Mouse (Mus musculus): Measurements from ENCODE around the gene A630076J17Rik. TPM values are rescaled to one million over a fixed set of nuclear protein-coding genes. Genes with fewer than 3 reads are reported as not detected.

A630076J17Rik gene
- polyA plus RNA-seq, 1 experiment from 2014 or later = not detected

- H3K27ac ChIP-seq = peak overlapping the region; percentile 37
- 56% methylated on average over 8 of the region's 8 CpGs for WGBS
Measured at GRCm38 (mm10) chr3:107260956-107261850, 30.8 kb downstream of the A630076J17Rik start.

DNA sequence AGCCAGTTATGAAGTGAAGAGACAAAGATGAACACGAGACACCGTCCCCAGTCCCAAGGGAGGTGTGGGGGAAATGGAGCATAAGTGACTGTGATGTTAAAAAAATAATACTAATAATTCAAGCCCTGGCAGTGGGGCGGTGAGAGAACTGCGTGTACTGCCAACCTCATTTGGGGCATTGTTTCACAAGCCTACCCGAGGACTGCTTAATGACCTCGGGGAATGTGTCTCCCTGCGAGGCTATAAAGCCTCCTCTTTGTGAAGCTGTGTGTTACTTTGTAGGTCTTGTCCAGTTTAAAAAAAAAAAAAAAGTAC is 31.4 kb downstream of the A630076J17Rik start:
- H3K4me1 ChIP-seq = peaks cover 6% of the 10 kb centered on the region
- H3K9me3 ChIP-seq = no peaks in the 10 kb centered on the region
- no peaks in the 10 kb centered on the region for H3K36me3 ChIP-seq
- H3K27me3 ChIP-seq (ENCODE audit: insufficient read depth, poor library complexity, severe bottlenecking) = no peaks in the 10 kb centered on the region
- H3K4me3 ChIP-seq = no peak overlapping the region
- peak overlapping the region; percentile 2; the same call in 1 of the 2 replicates for H3K27ac ChIP-seq
- DNase-seq (ENCODE audit: low spot score) = no peak
- 79% methylated on average over 7 of the region's 7 CpGs for WGBS

More at GRCm38 (mm10) chr3:107260956-107261850, 30.8 kb downstream of the A630076J17Rik start:
- no peak overlapping the region for H3K4me3 ChIP-seq
- DNase-seq (ENCODE audit: low spot score) = no peak
- no peaks in the 10 kb centered on the region for H3K36me3 ChIP-seq
- no peaks in the 10 kb centered on the region for H3K27me3 ChIP-seq (ENCODE audit: insufficient read depth, poor library complexity, severe bottlenecking)
- H3K9me3 ChIP-seq = no peaks in the 10 kb centered on the region
- peaks cover 6% of the 10 kb centered on the region for H3K4me1 ChIP-seq

DNA sequence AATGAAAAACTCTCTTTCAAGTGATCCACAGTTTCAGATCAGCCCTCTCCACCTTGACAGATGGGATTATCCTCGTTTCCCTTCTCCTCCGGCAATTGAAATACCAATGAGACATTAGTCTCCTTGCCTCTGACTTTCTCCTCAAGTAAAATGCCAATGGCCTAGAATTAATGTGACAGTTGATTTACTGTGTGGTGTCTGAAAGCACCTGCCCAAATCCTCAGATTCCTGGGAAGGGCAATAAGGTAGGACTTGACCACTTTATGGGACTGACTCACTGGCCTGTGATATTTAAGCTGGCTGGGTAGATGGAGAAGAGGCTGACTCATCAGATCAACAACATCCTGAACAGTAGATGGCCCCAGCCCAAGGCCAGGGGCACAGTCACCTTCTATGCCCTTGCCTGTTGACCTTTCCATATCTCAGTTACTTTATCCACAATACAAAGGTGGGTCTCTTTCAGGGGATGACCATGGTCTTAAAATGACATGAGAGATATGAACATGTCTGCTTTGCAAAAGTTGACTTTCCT is 36.5 kb downstream of the A630076J17Rik start:
- no peaks in the 10 kb centered on the region for H3K9me3 ChIP-seq
- H3K36me3 ChIP-seq = no peaks in the 10 kb centered on the region
- no peak overlapping the region for H3K4me3 ChIP-seq
- WGBS = 79% methylated on average over 2 of the region's 2 CpGs
- DNase-seq (ENCODE audit: low spot score) = no peak
- no peaks in the 10 kb centered on the region for H3K4me1 ChIP-seq
- no peaks in the 10 kb centered on the region; the same call in 1 of the 2 replicates for H3K27me3 ChIP-seq (ENCODE audit: insufficient read depth, poor library complexity, severe bottlenecking)
- no peak overlapping the region for H3K27ac ChIP-seq

DNA sequence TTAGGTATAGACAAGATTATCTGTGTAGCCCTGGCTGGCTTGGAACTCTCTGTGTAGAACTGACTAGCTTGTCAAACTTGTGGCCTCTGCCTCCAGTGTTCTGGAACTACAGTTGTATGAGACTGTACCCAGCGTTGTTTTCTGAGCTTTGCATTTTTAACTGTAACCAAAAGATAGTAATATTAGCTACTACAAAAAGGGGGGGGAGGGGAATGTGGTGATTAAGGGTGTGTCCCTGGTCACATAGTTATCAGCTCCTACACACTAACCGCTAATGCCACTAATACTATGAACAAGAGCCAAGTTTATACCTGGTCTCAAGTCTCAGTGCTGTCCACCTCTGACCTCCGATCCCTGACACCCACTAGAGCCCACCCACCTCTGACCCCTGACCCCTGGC is 42.0 kb downstream of the A630076J17Rik start:
- Histone ChIP-seq H3K27ac (no peak overlapping the region), H3K36me3 (no peaks in the 10 kb centered on the region), H3K27me3 (ENCODE audit: insufficient read depth, poor library complexity, severe bottlenecking) (peaks cover 8% of the 10 kb centered on the region; the same call in 1 of the 2 replicates), H3K9me3 (no peaks in the 10 kb centered on the region), H3K4me1 (no peaks in the 10 kb centered on the region), H3K4me3 (no peak overlapping the region)
- 81% methylated on average over 3 of the region's 3 CpGs for WGBS
- no peak for DNase-seq (ENCODE audit: low spot score)

DNA sequence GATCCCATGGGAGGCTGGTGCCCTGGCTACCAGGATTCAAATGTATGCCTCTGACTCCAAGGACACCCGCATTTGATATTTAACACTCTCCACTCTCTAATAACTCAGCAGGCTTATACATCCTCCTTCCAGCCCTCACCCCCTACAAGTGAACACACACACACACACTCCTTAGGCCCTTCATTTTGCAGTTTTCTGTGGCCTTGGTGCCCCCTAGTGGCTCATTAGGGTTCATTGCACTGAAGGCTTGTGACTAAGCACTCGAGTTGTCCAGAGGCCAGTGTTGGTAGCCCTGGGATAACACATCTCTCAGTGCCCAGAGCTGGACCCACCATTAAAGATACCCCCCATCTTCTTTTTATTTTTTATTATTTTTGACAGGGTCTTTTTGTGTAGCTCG is 43.4 kb downstream of the A630076J17Rik start:
- no peak overlapping the region for H3K27ac ChIP-seq
- H3K4me1 ChIP-seq = no peaks in the 10 kb centered on the region
- H3K4me3 ChIP-seq = no peak overlapping the region
- 0 out of 2 replicates have a peak, but pooled peaks cover 8% of the 10 kb centered on the region for H3K27me3 ChIP-seq (ENCODE audit: insufficient read depth, poor library complexity, severe bottlenecking)
- 16% methylated on average over 3 of the region's 3 CpGs for WGBS
- no peak for DNase-seq (ENCODE audit: low spot score)
- H3K36me3 ChIP-seq = no peaks in the 10 kb centered on the region
- H3K9me3 ChIP-seq = no peaks in the 10 kb centered on the region

DNA sequence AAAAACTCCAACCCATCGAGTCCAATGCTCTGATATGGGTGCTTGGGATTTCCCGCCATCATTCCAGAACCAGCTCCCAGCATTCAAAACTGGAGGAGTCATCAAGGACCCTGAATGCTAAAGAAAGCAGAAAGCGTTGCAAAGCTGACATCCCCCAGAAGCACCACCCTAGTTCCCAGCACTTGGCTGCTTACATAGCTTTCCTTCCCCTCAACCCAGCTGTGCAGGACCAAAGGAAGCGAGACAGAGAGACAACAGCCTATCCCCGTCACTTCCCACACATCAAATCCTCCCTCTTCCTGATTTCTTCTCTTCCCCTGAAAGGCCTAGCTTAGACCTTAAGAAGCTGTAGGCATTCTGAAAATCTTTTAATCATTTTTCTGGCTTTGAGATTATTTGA is 44.9 kb downstream of the A630076J17Rik start:
- no peaks in the 10 kb centered on the region for H3K36me3 ChIP-seq
- H3K27me3 ChIP-seq (ENCODE audit: insufficient read depth, poor library complexity, severe bottlenecking) = 0 out of 2 replicates have a peak, but pooled peaks cover 8% of the 10 kb centered on the region
- H3K4me3 ChIP-seq = no peak overlapping the region
- H3K4me1 ChIP-seq = peaks cover 7% of the 10 kb centered on the region; the same call in 1 of the 2 replicates
- no peak overlapping the region for H3K27ac ChIP-seq
- H3K9me3 ChIP-seq = no peaks in the 10 kb centered on the region
- DNase-seq (ENCODE audit: low spot score) = no peak
- WGBS = 55% methylated on average over 5 of the region's 5 CpGs

DNA sequence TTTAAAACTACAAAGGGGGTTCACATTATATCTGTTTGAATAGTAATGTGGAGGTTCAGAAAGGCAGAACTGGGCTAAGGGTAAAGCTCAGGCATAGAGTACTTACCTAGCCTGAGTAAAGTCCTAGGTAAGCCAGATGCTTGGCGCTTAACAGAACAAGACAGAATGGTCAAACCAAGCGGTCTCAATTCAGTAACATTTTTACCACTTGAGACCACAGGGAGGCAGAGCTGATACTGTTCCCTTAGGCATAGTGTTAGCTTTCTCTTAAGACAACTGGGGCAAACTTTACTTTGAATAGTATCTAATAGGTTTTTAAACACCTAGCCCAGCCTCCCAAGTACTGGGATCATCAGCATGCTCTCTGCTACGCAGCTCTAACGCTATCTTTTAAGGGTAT is 45.6 kb downstream of the A630076J17Rik start:
- H3K27me3 ChIP-seq (ENCODE audit: insufficient read depth, poor library complexity, severe bottlenecking) = 0 out of 2 replicates have a peak, but pooled peaks cover 8% of the 10 kb centered on the region
- H3K9me3 ChIP-seq = no peaks in the 10 kb centered on the region

GRCm38 (mm10) chr3:107276626-107277025 is 46.2 kb downstream of the A630076J17Rik start:
- no peak overlapping the region for H3K27ac ChIP-seq
- 81% methylated on average over 3 of the region's 3 CpGs for WGBS

More for the DNA sequence above, 45.6 kb downstream of the A630076J17Rik start:
- Histone ChIP-seq H3K4me3 (no peak overlapping the region), H3K36me3 (no peaks in the 10 kb centered on the region), H3K27ac (no peak overlapping the region), H3K4me1 (peaks cover 7% of the 10 kb centered on the region; the same call in 1 of the 2 replicates)
- WGBS = 45% methylated on average over 4 of the region's 4 CpGs
- DNase-seq (ENCODE audit: low spot score) = no peak

DNA sequence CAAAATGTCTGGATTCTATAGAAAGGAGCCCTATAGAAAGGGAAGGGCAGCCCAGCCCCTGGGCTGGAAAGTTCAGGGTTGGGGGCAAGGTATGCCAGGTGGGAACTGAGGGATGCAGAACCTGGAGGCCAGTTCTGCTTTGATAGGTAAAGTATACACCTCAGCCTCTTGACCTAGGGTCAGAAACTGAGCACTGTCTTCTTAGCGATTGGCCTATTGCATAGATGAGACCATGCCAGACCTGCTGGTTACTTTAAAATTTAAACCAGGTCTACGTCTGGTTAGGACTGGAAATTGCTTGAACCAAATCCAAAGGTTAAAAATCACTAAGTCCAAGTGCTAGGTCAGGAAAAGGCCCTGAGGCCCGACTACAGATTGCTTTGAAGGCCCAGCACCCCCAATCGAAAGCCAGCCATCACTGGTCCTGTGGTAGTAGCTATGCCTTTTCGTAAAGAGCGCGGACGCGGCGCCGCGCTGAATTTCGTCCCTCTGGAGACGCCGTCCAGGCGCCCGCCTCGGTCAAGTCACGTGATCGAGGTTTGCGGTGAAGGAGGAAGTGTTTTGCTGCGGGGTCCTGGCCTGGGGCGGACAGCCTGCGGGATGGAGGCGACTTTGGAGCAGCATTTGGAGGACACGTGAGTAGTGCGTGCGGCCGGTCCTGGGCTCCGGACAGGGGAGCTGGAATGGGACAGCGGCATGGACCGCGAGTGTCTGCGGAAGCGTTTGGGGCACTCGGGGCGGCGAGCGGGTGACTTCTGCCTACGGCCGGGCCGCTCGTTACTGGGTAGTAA is 48.3 kb downstream of the A630076J17Rik start, which contains the start of gene Lamtor5:
Lamtor5 (plus strand) TSS at position 380 of the 791 bp plus-strand sequence.
- Histone ChIP-seq H3K27ac (peak within 1 kb of the TSS; percentile 84), H3K27me3 (ENCODE audit: insufficient read depth, poor library complexity, severe bottlenecking) (0 out of 2 replicates have a peak, but pooled peaks cover 8% of the 10 kb centered on the region), H3K4me1 (peaks cover 7% of the 10 kb centered on the region; the same call in 1 of the 2 replicates), H3K4me3 (peak within 1 kb of the TSS; percentile 83), H3K9me3 (no peaks in the 10 kb centered on the region), H3K36me3 (peaks cover 19% of the 10 kb centered on the region)
- WGBS = 3% methylated on average over 43 of the region's 43 CpGs
- DNase-seq (ENCODE audit: low spot score) = peak; percentile 94

More at GRCm38 (mm10) chr3:107276626-107277025, 46.2 kb downstream of the A630076J17Rik start:
- Histone ChIP-seq H3K36me3 (0 out of 2 replicates have a peak, but pooled peaks cover under 1% of the 10 kb centered on the region), H3K4me3 (no peak overlapping the region), H3K4me1 (peaks cover 7% of the 10 kb centered on the region; the same call in 1 of the 2 replicates), H3K9me3 (no peaks in the 10 kb centered on the region), H3K27me3 (ENCODE audit: insufficient read depth, poor library complexity, severe bottlenecking) (0 out of 2 replicates have a peak, but pooled peaks cover 8% of the 10 kb centered on the region)
- peak; percentile 65 for DNase-seq (ENCODE audit: low spot score)

Other genes with a start within 250 kb of the A630076J17Rik start
- gene Kcna3, start 194.4 kb upstream of the A630076J17Rik start, polyA plus RNA-seq (2016; fragmentation: Nextera tagmentation; extraction: Ambion mirVana) = 0.91 and 2.8 TPM in 2 replicates
- gene Kcna2, start 129.5 kb upstream of the A630076J17Rik start, polyA plus RNA-seq (2016; fragmentation: Nextera tagmentation; extraction: Ambion mirVana) = not detected in 2 replicates
- not detected in 2 replicates for gene Kcna10, start 47.6 kb upstream of the A630076J17Rik start, polyA plus RNA-seq (2016; fragmentation: Nextera tagmentation; extraction: Ambion mirVana)
- not detected in 2 replicates for gene Cym, start 8.9 kb upstream of the A630076J17Rik start, polyA plus RNA-seq (2016; fragmentation: Nextera tagmentation; extraction: Ambion mirVana)
- not detected in 2 replicates for gene Prok1, start 9.1 kb downstream of the A630076J17Rik start, polyA plus RNA-seq (2016; fragmentation: Nextera tagmentation; extraction: Ambion mirVana)
- gene Lamtor5, start 48.2 kb downstream of the A630076J17Rik start, polyA plus RNA-seq (2016; fragmentation: Nextera tagmentation; extraction: Ambion mirVana) = 157 and 163 TPM in 2 replicates
- gene Slc16a4, start 60.6 kb downstream of the A630076J17Rik start, polyA plus RNA-seq (2016; fragmentation: Nextera tagmentation; extraction: Ambion mirVana) = 1.5 and 1.7 TPM in 2 replicates
- 11.8 and 13.3 TPM in 2 replicates for gene Rbm15, start 103.1 kb downstream of the A630076J17Rik start, polyA plus RNA-seq (2016; fragmentation: Nextera tagmentation; extraction: Ambion mirVana)
- 0.09 and 0.18 TPM in 2 replicates for gene Kcnc4, start 228.9 kb downstream of the A630076J17Rik start, polyA plus RNA-seq (2016; fragmentation: Nextera tagmentation; extraction: Ambion mirVana)

Measured in heart, embryonic 10.5 days (tissue).